Comparison of ENCODE assay signal across 8 mouse cellular contexts in genomic region chr17:24849733-24850064, GRCm38 (mm10). TPM values are rescaled to one million over a fixed set of nuclear protein-coding genes. Genes with fewer than 3 reads are reported as not detected.
DNase-seq lines count a peak whose midpoint lies in the region; ATAC-seq lines count a peak whose summit lies in the region.

No protein-coding gene starts in this region.

- peak overlapping the region; percentile 74 for H3K9ac ChIP-seq in lung, embryonic 15.5 days
- H3K9ac ChIP-seq in embryonic facial prominence, embryonic 14.5 days (ENCODE audit: low read depth, low read length), result peak overlapping the region; percentile 76
- H3K9ac ChIP-seq in intestine, embryonic 15.5 days, result peak overlapping the region; percentile 73
- peak overlapping the region; percentile 72 for H3K9ac ChIP-seq in neural tube, embryonic 14.5 days (replicated peaks; ENCODE audit: low read depth, low read length)

- no peaks in the 10 kb centered on the region for H3K9me3 ChIP-seq in lung, embryonic 15.5 days
- H3K9me3 ChIP-seq in embryonic facial prominence, embryonic 14.5 days (ENCODE audit: control insufficient read depth, low read length), result no peaks in the 10 kb centered on the region
- no peaks in the 10 kb centered on the region for H3K9me3 ChIP-seq in intestine, embryonic 15.5 days
- H3K9me3 ChIP-seq in neural tube, embryonic 14.5 days (ENCODE audit: control insufficient read depth, low read length), result no peaks in the 10 kb centered on the region

- 0 out of 2 replicates have a peak, but pooled peaks cover 3% of the 10 kb centered on the region for H3K36me3 ChIP-seq in lung, embryonic 15.5 days
- peaks cover 17% of the 10 kb centered on the region for H3K36me3 ChIP-seq in embryonic facial prominence, embryonic 14.5 days (ENCODE audit: control insufficient read depth, insufficient read depth, low read length)
- peaks cover 8% of the 10 kb centered on the region; the same call in 1 of the 2 replicates for H3K36me3 ChIP-seq in intestine, embryonic 15.5 days
- H3K36me3 ChIP-seq in neural tube, embryonic 14.5 days (ENCODE audit: control insufficient read depth, insufficient read depth, low read length), result no peaks in the 10 kb centered on the region

- H3K4me2 ChIP-seq in lung, embryonic 15.5 days, result peak overlapping the region; percentile 82
- H3K4me2 ChIP-seq in embryonic facial prominence, embryonic 14.5 days (ENCODE audit: low read depth, low read length), result peak overlapping the region; percentile 65
- peak overlapping the region; percentile 86 for H3K4me2 ChIP-seq in intestine, embryonic 15.5 days (replicated peaks)
- H3K4me2 ChIP-seq in neural tube, embryonic 14.5 days (ENCODE audit: low read depth, low read length), result peak overlapping the region; percentile 86

- H3K27ac ChIP-seq in lung, embryonic 15.5 days, result peak overlapping the region; percentile 93
- peak overlapping the region; percentile 85 for H3K27ac ChIP-seq in embryonic facial prominence, embryonic 14.5 days (replicated peaks; ENCODE audit: low read depth, low read length)
- H3K27ac ChIP-seq in intestine, embryonic 15.5 days, result peak overlapping the region; percentile 95
- H3K27ac ChIP-seq in neural tube, embryonic 14.5 days (ENCODE audit: low read depth, low read length), result peak overlapping the region; percentile 91

- WGBS in lung, embryonic 15.5 days, result 0% methylated on average over 21 of the region's 21 CpGs
- WGBS in embryonic facial prominence, embryonic 14.5 days, result under 1% methylated on average over 18 of the region's 21 CpGs
- under 1% methylated on average over 21 of the region's 21 CpGs for WGBS in intestine, embryonic 15.5 days
- WGBS in neural tube, embryonic 14.5 days, result under 1% methylated on average over 21 of the region's 21 CpGs

- peaks cover 11% of the 10 kb centered on the region for H3K4me1 ChIP-seq in lung, embryonic 15.5 days
- peaks cover 13% of the 10 kb centered on the region for H3K4me1 ChIP-seq in embryonic facial prominence, embryonic 14.5 days (ENCODE audit: control insufficient read depth, insufficient read depth, low read length)
- H3K4me1 ChIP-seq in intestine, embryonic 15.5 days (replicated peaks), result peaks cover 12% of the 10 kb centered on the region
- H3K4me1 ChIP-seq in neural tube, embryonic 14.5 days (ENCODE audit: control insufficient read depth, insufficient read depth, low read length), result peaks cover 19% of the 10 kb centered on the region

- ATAC-seq in lung, embryonic 15.5 days (ENCODE audit: borderline replicate concordance, extremely low read depth, low FRiP score, low TSS enrichment), result peak; percentile 56
- peak; percentile 50; the same call in 1 of the 2 replicates for ATAC-seq in embryonic facial prominence, embryonic 14.5 days (ENCODE audit: low read depth)
- peak; percentile 60 for ATAC-seq in intestine, embryonic 15.5 days
- no peak; the same call in 1 of the 2 replicates for ATAC-seq in neural tube, embryonic 14.5 days (ENCODE audit: low read depth)

- peaks cover 9% of the 10 kb centered on the region; the same call in 1 of the 2 replicates for H3K27me3 ChIP-seq in lung, embryonic 15.5 days
- H3K27me3 ChIP-seq in embryonic facial prominence, embryonic 14.5 days (replicated peaks; ENCODE audit: control insufficient read depth, insufficient read depth, low read length), result peaks cover 9% of the 10 kb centered on the region; the same call in 1 of the 2 replicates
- H3K27me3 ChIP-seq in intestine, embryonic 15.5 days (replicated peaks), result no peaks in the 10 kb centered on the region
- H3K27me3 ChIP-seq in neural tube, embryonic 14.5 days (ENCODE audit: control insufficient read depth, insufficient read depth, low read length), result no peaks in the 10 kb centered on the region; the same call in 1 of the 2 replicates

- no peak for DNase-seq in lung, postnatal 14 days
- DNase-seq in embryonic facial prominence, embryonic 14.5 days (ENCODE audit: low spot score), result no peak
- DNase-seq in adrenal gland, adult 8-10 months, result no peak
- DNase-seq in urinary bladder, postnatal 10 days (ENCODE audit: low spot score), result no peak
- DNase-seq in ovary, postnatal 10 days (ENCODE audit: low spot score), result no peak

- H3K4me3 ChIP-seq in lung, embryonic 15.5 days, result peak overlapping the region; percentile 75
- peak overlapping the region; percentile 88 for H3K4me3 ChIP-seq in embryonic facial prominence, embryonic 14.5 days (ENCODE audit: low read depth, low read length)
- H3K4me3 ChIP-seq in intestine, embryonic 15.5 days (replicated peaks), result peak overlapping the region; percentile 90
- peak overlapping the region; percentile 82 for H3K4me3 ChIP-seq in neural tube, embryonic 14.5 days (ENCODE audit: low read depth, low read length)

RNA-seq across cellular contexts. Expression of gene Fahd1, which starts 0.5 kb away (rescaled TPM):
- 18.8 and 19.9 TPM in 2 replicates for polyA plus RNA-seq in lung, embryonic 15.5 days (2015; fragmentation: Nextera tagmentation; extraction: Ambion mirVana)
- polyA plus RNA-seq in embryonic facial prominence, embryonic 14.5 days (2014; fragmentation: Nextera tagmentation; extraction: Ambion mirVana), result 16.2 and 20.0 TPM in 2 replicates
- polyA plus RNA-seq in intestine, embryonic 15.5 days (2015; fragmentation: Nextera tagmentation; extraction: Ambion mirVana), result 77.1 and 77.6 TPM in 2 replicates
- 24.4 and 27.6 TPM in 2 replicates for polyA plus RNA-seq in neural tube, embryonic 14.5 days (2014; fragmentation: Nextera tagmentation; extraction: Ambion mirVana)
- total RNA-seq in adrenal gland, adult 8-10 months (2022), result 10 to 100 TPM; 26.4 to 36.0 (median 32.1) TPM

RNA-seq across cellular contexts. Expression of gene Hagh, which starts 9.8 kb away (rescaled TPM):
- 31.7 and 32.1 TPM in 2 replicates for polyA plus RNA-seq in lung, embryonic 15.5 days (2015; fragmentation: Nextera tagmentation; extraction: Ambion mirVana)
- 40.6 and 43.3 TPM in 2 replicates for polyA plus RNA-seq in embryonic facial prominence, embryonic 14.5 days (2014; fragmentation: Nextera tagmentation; extraction: Ambion mirVana)
- 55.1 and 69.8 TPM in 2 replicates for polyA plus RNA-seq in intestine, embryonic 15.5 days (2015; fragmentation: Nextera tagmentation; extraction: Ambion mirVana)
- polyA plus RNA-seq in neural tube, embryonic 14.5 days (2014; fragmentation: Nextera tagmentation; extraction: Ambion mirVana), result 69.1 and 77.2 TPM in 2 replicates
- total RNA-seq in adrenal gland, adult 8-10 months (2022), result 10 to 100 TPM; 81.9 to 99.1 (median 92.7) TPM

RNA-seq across cellular contexts. Expression of gene Igfals, which starts 16.1 kb away (rescaled TPM):
- 1.00 and 1.4 TPM in 2 replicates for polyA plus RNA-seq in lung, embryonic 15.5 days (2015; fragmentation: Nextera tagmentation; extraction: Ambion mirVana)
- 0.22 and 0.51 TPM in 2 replicates for polyA plus RNA-seq in embryonic facial prominence, embryonic 14.5 days (2014; fragmentation: Nextera tagmentation; extraction: Ambion mirVana)
- 3.4 and 4.4 TPM in 2 replicates for polyA plus RNA-seq in intestine, embryonic 15.5 days (2015; fragmentation: Nextera tagmentation; extraction: Ambion mirVana)
- not detected in 2 replicates for polyA plus RNA-seq in neural tube, embryonic 14.5 days (2014; fragmentation: Nextera tagmentation; extraction: Ambion mirVana)
- total RNA-seq in adrenal gland, adult 8-10 months (2022), result 1 to 10 TPM; 2.0 to 5.8 (median 2.7) TPM

RNA-seq across cellular contexts. Expression of gene Nubp2, which starts 36.5 kb away (rescaled TPM):
- 54.4 and 56.6 TPM in 2 replicates for polyA plus RNA-seq in lung, embryonic 15.5 days (2015; fragmentation: Nextera tagmentation; extraction: Ambion mirVana)
- polyA plus RNA-seq in embryonic facial prominence, embryonic 14.5 days (2014; fragmentation: Nextera tagmentation; extraction: Ambion mirVana), result 47.5 and 48.0 TPM in 2 replicates
- polyA plus RNA-seq in intestine, embryonic 15.5 days (2015; fragmentation: Nextera tagmentation; extraction: Ambion mirVana), result 51.5 and 57.9 TPM in 2 replicates
- 69.2 and 75.7 TPM in 2 replicates for polyA plus RNA-seq in neural tube, embryonic 14.5 days (2014; fragmentation: Nextera tagmentation; extraction: Ambion mirVana)
- 10 to 100 TPM; 58.9 to 66.0 (median 61.5) TPM for total RNA-seq in adrenal gland, adult 8-10 months (2022)

RNA-seq across cellular contexts. Expression of gene Spsb3, which starts 36.7 kb away (rescaled TPM):
- 41.7 and 44.2 TPM in 2 replicates for polyA plus RNA-seq in lung, embryonic 15.5 days (2015; fragmentation: Nextera tagmentation; extraction: Ambion mirVana)
- polyA plus RNA-seq in embryonic facial prominence, embryonic 14.5 days (2014; fragmentation: Nextera tagmentation; extraction: Ambion mirVana), result 40.8 and 41.7 TPM in 2 replicates
- 32.0 and 33.4 TPM in 2 replicates for polyA plus RNA-seq in intestine, embryonic 15.5 days (2015; fragmentation: Nextera tagmentation; extraction: Ambion mirVana)
- 74.5 and 83.8 TPM in 2 replicates for polyA plus RNA-seq in neural tube, embryonic 14.5 days (2014; fragmentation: Nextera tagmentation; extraction: Ambion mirVana)
- total RNA-seq in adrenal gland, adult 8-10 months (2022), result 10 to 100 TPM; 31.5 to 34.0 (median 33.7) TPM
